Mouse (Mus musculus) limb, embryonic 14.5 days (tissue): ENCODE data around the gene Nfrkb. TPM values are rescaled to one million over a fixed set of nuclear protein-coding genes. Genes with fewer than 3 reads are reported as not detected.
A peak's percentile ranks its signal among the peaks of the same experiment; 100 is the strongest.

Experiments used
- ATAC-seq: fragments of 200-750 bp; cut with Nextera tagmentation; 2 replicates; pipeline ENCODE4 v1.8.0; 2017; ENCODE audit warnings: low read depth, moderate number of reproducible peaks, moderate TSS enrichment; ENCODE audit not compliant: low FRiP score
- DNase-seq: peaks from one replicate; pipeline ENCODE4 v3.0.0-alpha.2; 2015; ENCODE audit warnings: low spot score
- H3K27ac ChIP-seq: fragments of 300-500 bp; sonication (generic); replicated peaks from 2 replicates; pipeline ENCODE4 v1.5.1; 2014; ENCODE audit warnings: low read depth, mild to moderate bottlenecking, low read length, moderate library complexity, mixed read lengths
- H3K27me3 ChIP-seq: fragments of 300-500 bp; sonication (generic); 2 replicates; pipeline ENCODE4 v1.6.1; 2014; ENCODE audit warnings: low read length, mixed read lengths; ENCODE audit not compliant: control insufficient read depth, insufficient read depth
- H3K36me3 ChIP-seq: fragments of 300-500 bp; sonication (generic); 2 replicates; pipeline ENCODE4 v1.6.1; 2014; ENCODE audit warnings: mild to moderate bottlenecking, low read length, moderate library complexity, mixed read lengths; ENCODE audit not compliant: control insufficient read depth, insufficient read depth
- H3K4me1 ChIP-seq: fragments of 300-500 bp; sonication (generic); 2 replicates; pipeline ENCODE4 v1.6.1; 2014; ENCODE audit warnings: antibody characterized with exemption, low read length, mixed read lengths; ENCODE audit not compliant: control insufficient read depth, insufficient read depth
- H3K4me2 ChIP-seq: fragments of 300-500 bp; sonication (generic); replicated peaks from 2 replicates; pipeline ENCODE4 v1.6.1; 2014; ENCODE audit warnings: low read depth, mild to moderate bottlenecking, low read length, moderate library complexity; ENCODE audit not compliant: severe bottlenecking
- H3K4me3 ChIP-seq: fragments of 300-500 bp; sonication (generic); replicated peaks from 2 replicates; pipeline ENCODE4 v1.5.1; 2014; ENCODE audit warnings: low read length
- H3K9ac ChIP-seq: fragments of 300-500 bp; sonication (generic); 2 replicates; pipeline ENCODE4 v1.6.1; 2014; ENCODE audit warnings: mild to moderate bottlenecking, low read depth, low read length, moderate library complexity; ENCODE audit not compliant: severe bottlenecking
- H3K9me3 ChIP-seq: fragments of 300-500 bp; sonication (generic); 2 replicates; pipeline ENCODE4 v1.6.1; 2016; ENCODE audit warnings: low read length; ENCODE audit not compliant: control insufficient read depth
- POLR2A ChIP-seq: fragments of 200-500 bp; IDR thresholded peaks from 2 replicates; pipeline ENCODE4 v1.8.0; 2012; ENCODE audit warnings: inconsistent platforms, mild to moderate bottlenecking, moderate library complexity, borderline replicate concordance; ENCODE audit not compliant: insufficient read depth, insufficient read length; ENCODE audit errors: extremely low read depth
- WGBS: fragments of 180-500 bp; shearing (Covaris S2); extraction: QIAGEN DNeasy Blood & Tissue Kit; methylation state at CpG from one replicate; pipeline ENCODE4 v1.1.7; 2014; 5-methylcytosine and 5-hydroxymethylcytosine counted together
- polyA plus RNA-seq, 2 experiments: library from polyadenylated mRNA; depleted of rRNA in 1 of 2; stranded (reverse) in 1 of 2; unstranded in 1 of 2; fragments of >200 nt; fragmentation: Nextera tagmentation in 1 of 2; extraction: Ambion mirVana in 1 of 2; gene quantifications; 2 replicates each; pipeline versions ENCODE4 v1.2.1 to v1.2.3; 2012 to 2014

Gene Nfrkb
- polyA plus RNA-seq, 2 experiments, result 23.4 to 31.6 TPM

DNA sequence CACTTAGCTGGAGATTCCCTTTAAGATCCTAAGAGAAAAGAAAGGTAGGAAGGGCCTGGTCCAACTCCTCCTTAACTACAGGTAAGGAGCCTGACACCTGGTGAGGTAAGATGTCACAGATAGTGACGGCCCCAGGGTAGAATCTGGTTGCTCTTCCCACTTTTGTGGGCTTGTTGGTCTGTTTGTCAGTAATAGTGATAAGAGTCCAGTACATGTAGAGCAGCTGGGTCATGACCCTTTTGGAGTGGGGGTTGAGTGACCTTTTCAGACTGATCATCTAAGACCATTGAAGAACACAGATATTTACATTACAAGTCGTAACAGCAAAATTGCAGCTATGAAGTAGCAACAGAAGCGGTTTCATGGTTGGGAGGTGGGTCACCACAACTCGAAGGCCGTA lies 1.2 kb downstream of the Nfrkb start:
- no peak for TF ChIP-seq POLR2A
- Histone ChIP-seq H3K9me3 (no peaks in the 10 kb centered on the region), H3K36me3 (peaks cover 28% of the 10 kb centered on the region), H3K4me2 (peak overlapping the region; percentile 78), H3K27me3 (no peaks in the 10 kb centered on the region), H3K9ac (no peak overlapping the region), H3K4me3 (peak overlapping the region; percentile 85), H3K27ac (no peak overlapping the region), H3K4me1 (peaks cover 9% of the 10 kb centered on the region; the same call in 1 of the 2 replicates)
- no peak for DNase-seq
- 89% methylated on average over 5 of the region's 5 CpGs for WGBS
- ATAC-seq, result no peak

DNA sequence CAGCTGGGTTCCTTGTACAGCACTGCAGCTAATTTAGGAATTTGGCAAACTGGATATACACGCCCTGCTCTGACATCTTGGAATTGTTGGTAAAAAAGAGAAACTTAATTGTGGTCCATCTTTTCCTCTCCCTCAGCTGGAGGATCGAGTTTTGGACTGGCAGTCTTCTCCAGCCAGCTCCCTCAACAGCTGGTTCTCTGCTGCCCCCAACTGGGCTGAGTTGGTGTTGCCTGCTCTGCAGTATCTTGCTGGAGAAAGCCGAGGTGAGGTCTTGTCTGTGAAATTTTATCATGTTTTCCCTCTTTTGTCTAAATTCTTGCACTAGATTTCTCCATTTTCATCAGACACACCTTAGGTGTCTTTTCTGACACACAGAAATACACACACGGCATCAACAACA lies 14.4 kb downstream of the Nfrkb start:
- Histone ChIP-seq H3K9me3 (no peaks in the 10 kb centered on the region), H3K4me1 (no peaks in the 10 kb centered on the region), H3K4me3 (no peak overlapping the region), H3K9ac (no peak overlapping the region), H3K27me3 (no peaks in the 10 kb centered on the region), H3K36me3 (peaks cover 96% of the 10 kb centered on the region), H3K4me2 (no peak overlapping the region), H3K27ac (no peak overlapping the region)
- ATAC-seq (no peak), DNase-seq (peak; percentile 64)
- WGBS, result 60% methylated on average over 4 of the region's 4 CpGs
- no peak for TF ChIP-seq POLR2A

DNA sequence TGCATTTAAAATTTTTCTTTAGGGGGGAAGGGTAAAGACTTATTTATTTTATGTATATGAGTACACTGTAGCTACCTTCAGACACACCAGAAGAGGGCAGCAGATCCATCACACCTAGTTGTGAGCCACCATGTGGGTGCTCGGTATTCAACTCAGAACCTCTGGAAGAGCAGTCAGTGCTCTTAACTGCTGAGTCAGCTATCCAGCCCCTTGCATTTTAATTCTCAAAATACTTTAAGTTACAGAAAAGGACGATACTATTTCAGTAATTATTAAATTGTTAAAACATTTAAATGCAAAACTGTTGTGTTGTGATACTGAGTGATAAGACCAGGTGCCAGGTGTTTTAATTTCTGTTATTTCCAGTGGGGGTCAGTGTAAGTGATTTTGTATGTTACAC lies 18.3 kb downstream of the Nfrkb start:
- Histone ChIP-seq H3K27me3 (no peaks in the 10 kb centered on the region), H3K36me3 (peaks cover 85% of the 10 kb centered on the region), H3K4me3 (no peak overlapping the region), H3K9me3 (no peaks in the 10 kb centered on the region), H3K27ac (no peak overlapping the region), H3K4me1 (no peaks in the 10 kb centered on the region), H3K4me2 (no peak overlapping the region), H3K9ac (no peak overlapping the region)
- DNase-seq (no peak), ATAC-seq (no peak)
- no peak for TF ChIP-seq POLR2A
- WGBS, result 94% methylated on average over 2 of the region's 2 CpGs

- H3K9ac ChIP-seq, result no peak overlapping the region
- ATAC-seq, result no peak
- H3K9me3 ChIP-seq, result no peaks in the 10 kb centered on the region
- no peak overlapping the region for H3K27ac ChIP-seq
- H3K4me1 ChIP-seq, result no peaks in the 10 kb centered on the region
- 71% methylated on average over 6 of the region's 6 CpGs for WGBS
- TF ChIP-seq POLR2A, result no peak
- DNase-seq, result no peak
- H3K36me3 ChIP-seq, result peaks cover 85% of the 10 kb centered on the region
- no peak overlapping the region for H3K4me3 ChIP-seq
- H3K4me2 ChIP-seq, result no peak overlapping the region
- no peaks in the 10 kb centered on the region for H3K27me3 ChIP-seq
Observed at GRCm38 (mm10) chr9:31405217-31405616, 19.2 kb downstream of the Nfrkb start.

GRCm38 (mm10) chr9:31412165-31412564 lies 26.2 kb downstream of the Nfrkb start:
- ATAC-seq (no peak), DNase-seq (no peak)
- Histone ChIP-seq H3K27ac (no peak overlapping the region), H3K4me1 (no peaks in the 10 kb centered on the region), H3K4me2 (no peak overlapping the region), H3K36me3 (peaks cover 91% of the 10 kb centered on the region), H3K9ac (no peak overlapping the region), H3K4me3 (no peak overlapping the region), H3K27me3 (no peaks in the 10 kb centered on the region), H3K9me3 (no peaks in the 10 kb centered on the region)
- WGBS, result 90% methylated on average over 4 of the region's 4 CpGs
- TF ChIP-seq POLR2A, result no peak

GRCm38 (mm10) chr9:31418821-31419220 lies 32.8 kb downstream of the Nfrkb start:
- peaks cover 85% of the 10 kb centered on the region for H3K36me3 ChIP-seq
- TF ChIP-seq POLR2A, result no peak
- no peak overlapping the region for H3K4me2 ChIP-seq
- H3K27ac ChIP-seq, result no peak overlapping the region
- 96% methylated on average over 1 of the region's 1 CpGs for WGBS
- H3K9me3 ChIP-seq, result no peaks in the 10 kb centered on the region
- H3K4me1 ChIP-seq, result no peaks in the 10 kb centered on the region
- H3K4me3 ChIP-seq, result no peak overlapping the region
- no peak for ATAC-seq
- H3K9ac ChIP-seq, result no peak overlapping the region
- no peaks in the 10 kb centered on the region for H3K27me3 ChIP-seq
- no peak for DNase-seq
